8 mouse cellular contexts compared by ENCODE assay signal in genomic region chr2:59697722-59698634, GRCm38 (mm10).
A peak's percentile ranks its signal among the peaks of the same experiment; 100 is the strongest.
DNase-seq lines count a peak whose midpoint lies in the region; ATAC-seq and TF ChIP-seq lines count a peak whose summit lies in the region.

No protein-coding gene starts in this region.

- 2% methylated on average over 16 of the region's 16 CpGs for WGBS in embryonic facial prominence, embryonic 12.5 days
- 2% methylated on average over 16 of the region's 16 CpGs for WGBS in hindbrain, embryonic 16.5 days
- WGBS in midbrain, embryonic 11.5 days = 2% methylated on average over 16 of the region's 16 CpGs

- DNase-seq in layer of hippocampus, adult 2 months (ENCODE audit: low spot score in 2 of 2) = no peak
- DNase-seq in layer of hippocampus, postnatal 14 days (ENCODE audit: low spot score in 2 of 2) = no peak
- peak; percentile 93 for DNase-seq in midbrain, embryonic 11.5 days (ENCODE audit: low spot score, missing footprints)
- DNase-seq in right cerebral cortex, postnatal 10 days (ENCODE audit: low spot score in 2 of 2) = no peak
- no peak for DNase-seq in right cerebral cortex, postnatal 36 days (ENCODE audit: low spot score in 2 of 2)
- no peak for DNase-seq in layer of hippocampus, postnatal 10 days (ENCODE audit: low spot score in 2 of 2)

- ATAC-seq in embryonic facial prominence, embryonic 12.5 days (ENCODE audit: insufficient number of reproducible peaks, insufficient read depth, low FRiP score, low TSS enrichment) = peak; percentile 84
- peak; percentile 84 for ATAC-seq in hindbrain, embryonic 16.5 days
- ATAC-seq in midbrain, embryonic 11.5 days (ENCODE audit: low FRiP score) = peak; percentile 92

- peak overlapping the region; percentile 46 for H3K4me2 ChIP-seq in embryonic facial prominence, embryonic 12.5 days (replicated peaks)
- H3K4me2 ChIP-seq in hindbrain, embryonic 16.5 days (ENCODE audit: low read length) = peak overlapping the region; percentile 44
- peak overlapping the region; percentile 42 for H3K4me2 ChIP-seq in midbrain, embryonic 11.5 days

- no peak for TF ChIP-seq CTCF in layer of hippocampus, adult 2 months (conservative IDR thresholded peaks at IDR 0.05)

- H3K27ac ChIP-seq in layer of hippocampus, adult 2 months = peak overlapping the region; percentile 69
- H3K27ac ChIP-seq in embryonic facial prominence, embryonic 12.5 days = peak overlapping the region; percentile 81
- H3K27ac ChIP-seq in hindbrain, embryonic 16.5 days (ENCODE audit: low read depth, low read length) = peak overlapping the region; percentile 12; the same call in 1 of the 2 replicates
- H3K27ac ChIP-seq in midbrain, embryonic 11.5 days (ENCODE audit: low read depth, low read length) = peak overlapping the region; percentile 1; the same call in 1 of the 2 replicates

- no peaks in the 10 kb centered on the region for H3K9me3 ChIP-seq in embryonic facial prominence, embryonic 12.5 days
- no peaks in the 10 kb centered on the region for H3K9me3 ChIP-seq in hindbrain, embryonic 16.5 days (ENCODE audit: control insufficient read depth, low read length)
- no peaks in the 10 kb centered on the region for H3K9me3 ChIP-seq in midbrain, embryonic 11.5 days (ENCODE audit: control insufficient read depth, low read length)

- no peaks in the 10 kb centered on the region for H3K27me3 ChIP-seq in embryonic facial prominence, embryonic 12.5 days
- H3K27me3 ChIP-seq in hindbrain, embryonic 16.5 days (replicated peaks; ENCODE audit: control insufficient read depth, insufficient read depth, low read length) = no peaks in the 10 kb centered on the region
- no peaks in the 10 kb centered on the region for H3K27me3 ChIP-seq in midbrain, embryonic 11.5 days (ENCODE audit: control insufficient read depth, insufficient read depth, low read length)

- peaks cover 41% of the 10 kb centered on the region for H3K4me1 ChIP-seq in embryonic facial prominence, embryonic 12.5 days
- peaks cover 12% of the 10 kb centered on the region for H3K4me1 ChIP-seq in hindbrain, embryonic 16.5 days (ENCODE audit: control insufficient read depth, insufficient read depth, low read depth, low read length)
- peaks cover 12% of the 10 kb centered on the region for H3K4me1 ChIP-seq in midbrain, embryonic 11.5 days (ENCODE audit: control insufficient read depth, insufficient read depth, low read length)

- no peaks in the 10 kb centered on the region for H3K36me3 ChIP-seq in embryonic facial prominence, embryonic 12.5 days
- no peaks in the 10 kb centered on the region for H3K36me3 ChIP-seq in hindbrain, embryonic 16.5 days (ENCODE audit: control insufficient read depth, insufficient read depth, low read length)
- H3K36me3 ChIP-seq in midbrain, embryonic 11.5 days (ENCODE audit: control insufficient read depth, insufficient read depth, low read length) = no peaks in the 10 kb centered on the region

- H3K9ac ChIP-seq in embryonic facial prominence, embryonic 12.5 days = no peak overlapping the region
- H3K9ac ChIP-seq in hindbrain, embryonic 16.5 days (ENCODE audit: low read depth, low read length) = peak overlapping the region; percentile 39; the same call in 1 of the 2 replicates
- peak overlapping the region; percentile 38; the same call in 1 of the 2 replicates for H3K9ac ChIP-seq in midbrain, embryonic 11.5 days (ENCODE audit: low read length)

- peak overlapping the region; percentile 24 for H3K4me3 ChIP-seq in layer of hippocampus, adult 2 months
- 0 out of 2 replicates have a peak overlapping the region, but pooled peaks have one; percentile 5 for H3K4me3 ChIP-seq in embryonic facial prominence, embryonic 12.5 days
- H3K4me3 ChIP-seq in hindbrain, embryonic 16.5 days (ENCODE audit: low read length) = no peak overlapping the region
- peak overlapping the region; percentile 11; the same call in 1 of the 2 replicates for H3K4me3 ChIP-seq in midbrain, embryonic 11.5 days (ENCODE audit: low read depth, low read length)

Comparison
In these comparisons a context has a peak if more than half of its experiments do, and no peak if none do; other contexts are left out.
1. H3K27ac ChIP-seq: peak in every context shown above with its lines; median percentile 81 in embryonic facial prominence, embryonic 12.5 days; 69 in layer of hippocampus, adult 2 months; 12 in hindbrain, embryonic 16.5 days; 1 in midbrain, embryonic 11.5 days.